Mouse (Mus musculus): ENCODE measurements around the gene Parp11. TPM values are rescaled to one million over a fixed set of nuclear protein-coding genes. Genes with fewer than 3 reads are reported as not detected.

Parp11 gene
- polyA plus RNA-seq, 1 experiment from 2014 or later, result 28.4 TPM

- Histone ChIP-seq H3K27me3 (no peaks in the 10 kb centered on the region), H3K27ac (no peak overlapping the region), H3K9me3 (replicated peaks) (no peaks in the 10 kb centered on the region), H3K4me2 (no peak overlapping the region), H3K4me1 (no peaks in the 10 kb centered on the region), H3K36me3 (no peaks in the 10 kb centered on the region), H3K9ac (no peak overlapping the region), H3K4me3 (replicated peaks) (no peak overlapping the region)
- 79% methylated on average over 9 of the region's 9 CpGs for WGBS
- ATAC-seq (replicated peaks; ENCODE audit: low FRiP score), result no peak
Measured at GRCm38 (mm10) chr6:127433886-127434647, 12.6 kb upstream of the Parp11 start.

- Histone ChIP-seq H3K27me3 (no peaks in the 10 kb centered on the region), H3K9me3 (replicated peaks) (no peaks in the 10 kb centered on the region), H3K36me3 (no peaks in the 10 kb centered on the region), H3K4me3 (replicated peaks) (no peak overlapping the region), H3K27ac (no peak overlapping the region), H3K9ac (no peak overlapping the region), H3K4me2 (no peak overlapping the region), H3K4me1 (no peaks in the 10 kb centered on the region)
- 82% methylated on average over 4 of the region's 4 CpGs for WGBS
- no peak for ATAC-seq (replicated peaks; ENCODE audit: low FRiP score)
Measured at GRCm38 (mm10) chr6:127434648-127434984, 12.0 kb upstream of the Parp11 start.

- no peak for ATAC-seq (replicated peaks; ENCODE audit: low FRiP score)
- H3K4me2 ChIP-seq, result no peak overlapping the region
- H3K4me1 ChIP-seq, result no peaks in the 10 kb centered on the region
- H3K9ac ChIP-seq, result no peak overlapping the region
- no peaks in the 10 kb centered on the region for H3K9me3 ChIP-seq (replicated peaks)
- 89% methylated on average over 3 of the region's 3 CpGs for WGBS
- H3K27me3 ChIP-seq, result no peaks in the 10 kb centered on the region
- H3K4me3 ChIP-seq (replicated peaks), result no peak overlapping the region
- H3K36me3 ChIP-seq, result no peaks in the 10 kb centered on the region
- H3K27ac ChIP-seq, result no peak overlapping the region
Measured at GRCm38 (mm10) chr6:127439063-127439462, 7.6 kb upstream of the Parp11 start.

- ATAC-seq (replicated peaks; ENCODE audit: low FRiP score), result no peak
- H3K27ac ChIP-seq, result no peak overlapping the region
- H3K4me2 ChIP-seq, result no peak overlapping the region
- H3K27me3 ChIP-seq, result no peaks in the 10 kb centered on the region
- 90% methylated on average over 5 of the region's 5 CpGs for WGBS
- no peak overlapping the region for H3K4me3 ChIP-seq (replicated peaks)
- no peak overlapping the region for H3K9ac ChIP-seq
- H3K9me3 ChIP-seq (replicated peaks), result no peaks in the 10 kb centered on the region
- no peaks in the 10 kb centered on the region for H3K4me1 ChIP-seq
- no peaks in the 10 kb centered on the region for H3K36me3 ChIP-seq
Measured at GRCm38 (mm10) chr6:127439540-127440195, 7.0 kb upstream of the Parp11 start.

GRCm38 (mm10) chr6:127440416-127441104 lies 6.1 kb upstream of the Parp11 start:
- Histone ChIP-seq H3K27me3 (no peaks in the 10 kb centered on the region), H3K27ac (no peak overlapping the region), H3K9me3 (replicated peaks) (no peaks in the 10 kb centered on the region), H3K4me3 (replicated peaks) (no peak overlapping the region), H3K4me1 (no peaks in the 10 kb centered on the region), H3K36me3 (no peaks in the 10 kb centered on the region), H3K9ac (no peak overlapping the region), H3K4me2 (no peak overlapping the region)
- 40% methylated on average over 14 of the region's 14 CpGs for WGBS
- no peak for ATAC-seq (replicated peaks; ENCODE audit: low FRiP score)

- Histone ChIP-seq H3K4me2 (no peak overlapping the region), H3K27me3 (no peaks in the 10 kb centered on the region), H3K36me3 (no peaks in the 10 kb centered on the region), H3K27ac (no peak overlapping the region), H3K4me1 (no peaks in the 10 kb centered on the region), H3K9ac (no peak overlapping the region), H3K9me3 (replicated peaks) (no peaks in the 10 kb centered on the region), H3K4me3 (replicated peaks) (no peak overlapping the region)
- WGBS, result 42% methylated on average over 4 of the region's 4 CpGs
- ATAC-seq (replicated peaks; ENCODE audit: low FRiP score), result no peak
Measured at GRCm38 (mm10) chr6:127442584-127442983, 4.1 kb upstream of the Parp11 start.

GRCm38 (mm10) chr6:127443910-127444309 lies 2.7 kb upstream of the Parp11 start:
- no peak overlapping the region for H3K4me3 ChIP-seq (replicated peaks)
- no peak overlapping the region for H3K4me2 ChIP-seq
- ATAC-seq (replicated peaks; ENCODE audit: low FRiP score), result no peak
- H3K4me1 ChIP-seq, result no peaks in the 10 kb centered on the region
- H3K27me3 ChIP-seq, result peaks cover 3% of the 10 kb centered on the region; the same call in 1 of the 2 replicates
- H3K9ac ChIP-seq, result no peak overlapping the region
- 57% methylated on average over 2 of the region's 2 CpGs for WGBS
- no peak overlapping the region for H3K27ac ChIP-seq
- no peaks in the 10 kb centered on the region for H3K36me3 ChIP-seq
- no peaks in the 10 kb centered on the region for H3K9me3 ChIP-seq (replicated peaks)

- H3K4me1 ChIP-seq, result no peaks in the 10 kb centered on the region
- no peak for ATAC-seq (replicated peaks; ENCODE audit: low FRiP score)
Measured at GRCm38 (mm10) chr6:127444466-127444865, 2.2 kb upstream of the Parp11 start.

GRCm38 (mm10) chr6:127447686-127448460 lies 1.2 kb downstream of the Parp11 start:
- Histone ChIP-seq H3K27ac (no peak overlapping the region), H3K4me1 (no peaks in the 10 kb centered on the region), H3K36me3 (no peaks in the 10 kb centered on the region), H3K4me2 (no peak overlapping the region), H3K27me3 (peaks cover 14% of the 10 kb centered on the region), H3K9ac (no peak overlapping the region), H3K4me3 (replicated peaks) (no peak overlapping the region), H3K9me3 (replicated peaks) (no peaks in the 10 kb centered on the region)
- 62% methylated on average over 10 of the region's 10 CpGs for WGBS
- ATAC-seq (replicated peaks; ENCODE audit: low FRiP score), result no peak

More at GRCm38 (mm10) chr6:127444466-127444865, 2.2 kb upstream of the Parp11 start:
- WGBS, result 68% methylated on average over 4 of the region's 4 CpGs
- Histone ChIP-seq H3K9me3 (replicated peaks) (no peaks in the 10 kb centered on the region), H3K36me3 (no peaks in the 10 kb centered on the region), H3K4me2 (no peak overlapping the region), H3K9ac (no peak overlapping the region), H3K27me3 (peaks cover 3% of the 10 kb centered on the region; the same call in 1 of the 2 replicates), H3K4me3 (replicated peaks) (no peak overlapping the region), H3K27ac (no peak overlapping the region)

- no peak for ATAC-seq (replicated peaks; ENCODE audit: low FRiP score)
- 0 out of 2 replicates have a peak, but pooled peaks cover 3% of the 10 kb centered on the region for H3K4me1 ChIP-seq
- no peak overlapping the region for H3K4me3 ChIP-seq (replicated peaks)
- H3K27ac ChIP-seq, result no peak overlapping the region
- no peak overlapping the region for H3K9ac ChIP-seq
- 74% methylated on average over 2 of the region's 2 CpGs for WGBS
- H3K27me3 ChIP-seq, result peaks cover 14% of the 10 kb centered on the region
- H3K36me3 ChIP-seq, result no peaks in the 10 kb centered on the region
- no peak overlapping the region for H3K4me2 ChIP-seq
- H3K9me3 ChIP-seq (replicated peaks), result no peaks in the 10 kb centered on the region
Measured at GRCm38 (mm10) chr6:127448869-127449268, 2.2 kb downstream of the Parp11 start.

GRCm38 (mm10) chr6:127449531-127450422 lies 3.1 kb downstream of the Parp11 start:
- Histone ChIP-seq H3K4me1 (peaks cover 10% of the 10 kb centered on the region; the same call in 1 of the 2 replicates), H3K9ac (no peak overlapping the region), H3K27me3 (peaks cover 14% of the 10 kb centered on the region), H3K36me3 (no peaks in the 10 kb centered on the region), H3K9me3 (replicated peaks) (no peaks in the 10 kb centered on the region), H3K27ac (no peak overlapping the region), H3K4me3 (replicated peaks) (no peak overlapping the region), H3K4me2 (no peak overlapping the region)
- WGBS, result 52% methylated on average over 10 of the region's 10 CpGs
- no peak for ATAC-seq (replicated peaks; ENCODE audit: low FRiP score)

Measured in kidney, embryonic 15.5 days (tissue).